Mouse (Mus musculus): ENCODE data around the gene Wwox. TPM values are rescaled to one million over a fixed set of nuclear protein-coding genes. Genes with fewer than 3 reads are reported as not detected.

Gene Wwox
- polyA plus RNA-seq, 1 experiment: 11.3 TPM

DNA sequence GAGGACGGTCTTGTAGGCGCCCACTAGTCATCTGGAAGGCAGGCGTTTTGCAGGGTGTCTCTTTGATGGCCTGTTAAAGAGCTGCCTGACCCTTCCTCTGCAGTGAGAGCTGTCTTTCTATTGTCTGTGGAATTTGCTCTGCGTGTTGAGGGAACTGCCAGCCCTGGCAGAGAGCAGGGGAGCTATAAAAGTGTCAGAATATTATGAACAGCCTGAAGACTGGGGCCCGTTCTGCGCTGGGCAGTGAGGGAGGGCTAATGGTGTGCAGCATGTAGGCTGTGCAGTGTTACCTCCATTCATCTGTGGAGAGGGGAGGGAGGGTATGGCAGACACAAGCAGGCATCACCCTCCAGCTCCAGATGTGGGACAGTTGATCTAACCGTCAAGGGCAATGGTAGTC lies 923.1 kb downstream of the Wwox start:
- no peak overlapping the region for H3K9ac ChIP-seq (ENCODE audit: low read depth, poor library complexity, severe bottlenecking)
- H3K27ac ChIP-seq (ENCODE audit: insufficient read depth, low read length): no peak overlapping the region
- H3K9me3 ChIP-seq (replicated peaks; ENCODE audit: control insufficient read depth, insufficient read depth, low read length, poor library complexity, severe bottlenecking): no peaks in the 10 kb centered on the region

DNA sequence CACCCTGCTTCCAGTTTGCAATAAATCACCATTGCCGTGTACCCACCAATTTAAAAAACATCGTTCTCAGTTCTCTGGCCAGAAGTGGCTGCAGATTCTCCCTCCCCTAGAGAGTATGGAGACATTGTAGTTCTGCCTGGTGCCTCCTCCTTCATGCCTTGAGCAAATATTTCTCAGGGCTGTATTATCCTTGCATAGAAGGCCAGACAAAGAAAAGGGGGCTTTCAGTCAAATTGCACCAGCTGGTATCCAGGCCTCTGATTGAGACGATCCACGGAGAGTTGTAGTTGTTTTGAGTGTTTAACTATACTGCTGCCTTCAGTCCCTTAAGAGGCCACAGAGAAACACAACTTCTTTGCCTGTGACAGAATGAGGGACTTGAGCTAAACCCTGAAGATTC lies 935.5 kb downstream of the Wwox start:
- Histone ChIP-seq H3K4me1 (ENCODE audit: control insufficient read depth, insufficient read depth, low read length) (no peaks in the 10 kb centered on the region), H3K27ac (ENCODE audit: insufficient read depth, low read length) (no peak overlapping the region), H3K36me3 (ENCODE audit: control insufficient read depth, insufficient read depth, low read length, poor library complexity, severe bottlenecking) (no peaks in the 10 kb centered on the region), H3K4me3 (ENCODE audit: low read depth, low read length) (no peak overlapping the region), H3K9ac (ENCODE audit: low read depth, poor library complexity, severe bottlenecking) (no peak overlapping the region), H3K9me3 (replicated peaks; ENCODE audit: control insufficient read depth, insufficient read depth, low read length, poor library complexity, severe bottlenecking) (no peaks in the 10 kb centered on the region), H3K27me3 (ENCODE audit: control insufficient read depth, insufficient read depth, low read length, poor library complexity, severe bottlenecking) (no peaks in the 10 kb centered on the region)
- TF ChIP-seq EP300 (IDR thresholded peaks at IDR 0.05; ENCODE audit: insufficient read depth, low read depth, low read length): no peak
- no peak for TF ChIP-seq POLR2A (IDR thresholded peaks at IDR 0.05; ENCODE audit: insufficient read depth, low read length)
- TF ChIP-seq CTCF (IDR thresholded peaks at IDR 0.05; ENCODE audit: low read depth, low read length): no peak

More for the DNA sequence above, 923.1 kb downstream of the Wwox start:
- no peak overlapping the region for H3K4me3 ChIP-seq (ENCODE audit: low read depth, low read length)
- no peaks in the 10 kb centered on the region for H3K36me3 ChIP-seq (ENCODE audit: control insufficient read depth, insufficient read depth, low read length, poor library complexity, severe bottlenecking)
- H3K27me3 ChIP-seq (ENCODE audit: control insufficient read depth, insufficient read depth, low read length, poor library complexity, severe bottlenecking): no peaks in the 10 kb centered on the region
- no peak for TF ChIP-seq EP300 (IDR thresholded peaks at IDR 0.05; ENCODE audit: insufficient read depth, low read depth, low read length)
- no peak for TF ChIP-seq CTCF (IDR thresholded peaks at IDR 0.05; ENCODE audit: low read depth, low read length)
- no peak for TF ChIP-seq POLR2A (IDR thresholded peaks at IDR 0.05; ENCODE audit: insufficient read depth, low read length)
- no peaks in the 10 kb centered on the region for H3K4me1 ChIP-seq (ENCODE audit: control insufficient read depth, insufficient read depth, low read length)

DNA sequence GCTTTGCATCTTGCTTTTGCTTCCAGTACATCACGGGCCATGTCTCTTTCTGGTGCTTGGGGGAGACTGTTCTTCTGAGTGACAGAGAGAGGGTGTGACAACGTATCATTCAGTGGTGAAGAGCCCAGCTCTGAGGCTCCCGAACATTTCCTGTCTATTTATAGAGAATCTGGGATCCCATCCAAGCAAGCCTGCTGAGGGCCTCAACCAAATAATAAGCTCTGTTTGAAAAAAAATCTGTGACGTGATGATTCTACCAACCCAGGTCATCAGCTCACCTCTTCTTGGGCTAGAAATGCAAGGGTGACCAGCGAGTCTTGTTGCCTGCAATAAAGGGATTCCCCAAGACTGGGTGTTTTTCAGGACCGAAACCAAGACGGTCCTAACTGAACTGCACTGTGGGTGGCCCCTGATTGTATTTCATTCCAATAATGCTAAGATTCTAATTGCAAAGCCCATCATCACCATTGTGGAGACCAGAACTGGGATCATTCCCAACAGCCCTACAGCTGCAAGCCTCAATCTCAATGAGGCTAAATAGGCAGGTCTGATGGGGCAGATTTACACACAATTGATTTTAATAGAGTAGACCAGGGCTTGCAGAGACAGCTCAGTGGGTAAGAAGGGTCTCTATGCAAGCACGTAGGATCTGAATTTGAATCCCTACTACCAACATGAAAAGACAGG lies 936.0 kb downstream of the Wwox start:
- Histone ChIP-seq H3K36me3 (ENCODE audit: control insufficient read depth, insufficient read depth, low read length, poor library complexity, severe bottlenecking) (no peaks in the 10 kb centered on the region), H3K9ac (ENCODE audit: low read depth, poor library complexity, severe bottlenecking) (no peak overlapping the region), H3K4me1 (ENCODE audit: control insufficient read depth, insufficient read depth, low read length) (no peaks in the 10 kb centered on the region), H3K4me3 (ENCODE audit: low read depth, low read length) (no peak overlapping the region), H3K27me3 (ENCODE audit: control insufficient read depth, insufficient read depth, low read length, poor library complexity, severe bottlenecking) (no peaks in the 10 kb centered on the region), H3K27ac (ENCODE audit: insufficient read depth, low read length) (no peak overlapping the region), H3K9me3 (replicated peaks; ENCODE audit: control insufficient read depth, insufficient read depth, low read length, poor library complexity, severe bottlenecking) (no peaks in the 10 kb centered on the region)
- TF ChIP-seq POLR2A (IDR thresholded peaks at IDR 0.05; ENCODE audit: insufficient read depth, low read length): no peak
- TF ChIP-seq EP300 (IDR thresholded peaks at IDR 0.05; ENCODE audit: insufficient read depth, low read depth, low read length): no peak
- TF ChIP-seq CTCF (IDR thresholded peaks at IDR 0.05; ENCODE audit: low read depth, low read length): no peak

DNA sequence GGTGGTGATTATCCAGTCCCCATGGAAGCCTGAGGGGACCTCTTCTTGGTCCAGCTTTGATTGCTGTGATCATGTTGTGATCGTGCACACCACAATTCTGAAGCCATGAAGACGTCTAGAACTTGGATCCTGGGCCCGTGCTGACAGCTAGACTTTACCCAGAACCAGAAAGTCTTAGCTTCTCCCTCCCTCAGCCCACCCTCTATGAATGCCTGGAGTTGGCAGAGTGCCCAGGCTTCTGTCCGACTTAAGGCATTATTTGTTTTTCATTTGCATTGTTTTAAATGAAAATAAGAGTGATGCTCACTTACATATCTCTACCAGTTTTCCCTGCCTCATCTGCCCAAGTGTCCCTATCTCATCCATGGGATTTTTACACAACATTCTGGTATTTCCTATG lies 937.9 kb downstream of the Wwox start:
- Histone ChIP-seq H3K27me3 (ENCODE audit: control insufficient read depth, insufficient read depth, low read length, poor library complexity, severe bottlenecking) (no peaks in the 10 kb centered on the region), H3K9ac (ENCODE audit: low read depth, poor library complexity, severe bottlenecking) (no peak overlapping the region), H3K9me3 (replicated peaks; ENCODE audit: control insufficient read depth, insufficient read depth, low read length, poor library complexity, severe bottlenecking) (no peaks in the 10 kb centered on the region), H3K36me3 (ENCODE audit: control insufficient read depth, insufficient read depth, low read length, poor library complexity, severe bottlenecking) (no peaks in the 10 kb centered on the region), H3K4me1 (ENCODE audit: control insufficient read depth, insufficient read depth, low read length) (no peaks in the 10 kb centered on the region), H3K4me3 (ENCODE audit: low read depth, low read length) (no peak overlapping the region), H3K27ac (ENCODE audit: insufficient read depth, low read length) (no peak overlapping the region)
- no peak for TF ChIP-seq EP300 (IDR thresholded peaks at IDR 0.05; ENCODE audit: insufficient read depth, low read depth, low read length)
- TF ChIP-seq CTCF (IDR thresholded peaks at IDR 0.05; ENCODE audit: low read depth, low read length): no peak
- TF ChIP-seq POLR2A (IDR thresholded peaks at IDR 0.05; ENCODE audit: insufficient read depth, low read length): no peak

DNA sequence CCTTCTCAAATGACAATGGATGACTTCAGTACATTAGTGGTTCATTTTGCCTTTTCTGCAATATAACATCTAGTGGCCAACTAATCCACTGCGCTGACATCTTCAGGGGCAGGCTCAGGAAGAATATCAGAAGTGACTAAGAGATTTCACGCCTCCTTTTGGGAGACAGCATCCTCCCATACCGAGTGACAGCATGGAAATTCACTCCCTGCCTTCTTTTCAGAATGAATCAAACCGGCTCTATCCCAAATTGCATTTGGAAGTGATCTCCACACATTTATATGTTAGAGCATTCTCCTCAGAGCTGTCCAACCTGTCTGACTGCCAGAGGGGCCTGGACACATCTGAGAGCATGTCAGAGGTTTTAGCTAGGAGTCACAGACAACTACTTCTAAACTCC lies 940.6 kb downstream of the Wwox start:
- Histone ChIP-seq H3K36me3 (ENCODE audit: control insufficient read depth, insufficient read depth, low read length, poor library complexity, severe bottlenecking) (no peaks in the 10 kb centered on the region), H3K4me3 (ENCODE audit: low read depth, low read length) (no peak overlapping the region), H3K9me3 (replicated peaks; ENCODE audit: control insufficient read depth, insufficient read depth, low read length, poor library complexity, severe bottlenecking) (no peaks in the 10 kb centered on the region), H3K9ac (ENCODE audit: low read depth, poor library complexity, severe bottlenecking) (no peak overlapping the region), H3K27me3 (ENCODE audit: control insufficient read depth, insufficient read depth, low read length, poor library complexity, severe bottlenecking) (no peaks in the 10 kb centered on the region), H3K4me1 (ENCODE audit: control insufficient read depth, insufficient read depth, low read length) (no peaks in the 10 kb centered on the region), H3K27ac (ENCODE audit: insufficient read depth, low read length) (no peak overlapping the region)
- TF ChIP-seq POLR2A (IDR thresholded peaks at IDR 0.05; ENCODE audit: insufficient read depth, low read length): no peak
- TF ChIP-seq EP300 (IDR thresholded peaks at IDR 0.05; ENCODE audit: insufficient read depth, low read depth, low read length): no peak
- no peak for TF ChIP-seq CTCF (IDR thresholded peaks at IDR 0.05; ENCODE audit: low read depth, low read length)

DNA sequence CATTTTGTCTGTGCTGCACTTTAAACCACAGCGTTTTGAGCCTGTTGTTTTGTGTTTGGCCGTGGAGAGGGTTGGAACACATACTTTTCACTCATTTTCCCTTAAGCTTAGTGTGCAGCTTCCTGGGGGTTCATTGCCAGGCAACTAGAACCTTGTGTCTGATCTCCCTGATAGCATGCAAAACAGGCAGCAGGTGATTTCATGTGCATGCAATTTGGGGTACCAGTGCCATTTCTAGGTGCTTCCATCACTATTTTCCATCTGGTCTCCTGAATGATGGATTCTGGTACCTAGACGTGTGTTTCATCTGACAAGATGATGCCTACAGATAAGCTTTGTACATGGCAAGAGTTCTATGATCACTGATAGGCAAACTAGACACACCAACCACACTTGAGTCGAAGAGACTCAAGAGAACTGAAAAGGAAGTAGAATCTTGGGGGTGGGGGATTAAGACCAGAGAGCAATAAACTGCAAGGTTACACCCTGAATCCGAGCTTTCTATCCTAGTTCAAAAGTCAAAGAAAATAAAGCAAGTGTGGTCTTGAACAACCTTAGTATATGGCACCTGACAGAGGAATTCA lies 951.6 kb downstream of the Wwox start:
- no peak for TF ChIP-seq POLR2A (IDR thresholded peaks at IDR 0.05; ENCODE audit: insufficient read depth, low read length)
- no peak for TF ChIP-seq CTCF (IDR thresholded peaks at IDR 0.05; ENCODE audit: low read depth, low read length)
- no peak for TF ChIP-seq EP300 (IDR thresholded peaks at IDR 0.05; ENCODE audit: insufficient read depth, low read depth, low read length)
- no peak overlapping the region for H3K27ac ChIP-seq (ENCODE audit: insufficient read depth, low read length)
- no peak overlapping the region for H3K9ac ChIP-seq (ENCODE audit: low read depth, poor library complexity, severe bottlenecking)
- no peak overlapping the region for H3K4me3 ChIP-seq (ENCODE audit: low read depth, low read length)
- no peaks in the 10 kb centered on the region for H3K4me1 ChIP-seq (ENCODE audit: control insufficient read depth, insufficient read depth, low read length)
- no peaks in the 10 kb centered on the region for H3K36me3 ChIP-seq (ENCODE audit: control insufficient read depth, insufficient read depth, low read length, poor library complexity, severe bottlenecking)
- no peaks in the 10 kb centered on the region for H3K9me3 ChIP-seq (replicated peaks; ENCODE audit: control insufficient read depth, insufficient read depth, low read length, poor library complexity, severe bottlenecking)
- H3K27me3 ChIP-seq (ENCODE audit: control insufficient read depth, insufficient read depth, low read length, poor library complexity, severe bottlenecking): no peaks in the 10 kb centered on the region

Measured in ES-Bruce4 (cell line).